In the genomic region with DNA sequence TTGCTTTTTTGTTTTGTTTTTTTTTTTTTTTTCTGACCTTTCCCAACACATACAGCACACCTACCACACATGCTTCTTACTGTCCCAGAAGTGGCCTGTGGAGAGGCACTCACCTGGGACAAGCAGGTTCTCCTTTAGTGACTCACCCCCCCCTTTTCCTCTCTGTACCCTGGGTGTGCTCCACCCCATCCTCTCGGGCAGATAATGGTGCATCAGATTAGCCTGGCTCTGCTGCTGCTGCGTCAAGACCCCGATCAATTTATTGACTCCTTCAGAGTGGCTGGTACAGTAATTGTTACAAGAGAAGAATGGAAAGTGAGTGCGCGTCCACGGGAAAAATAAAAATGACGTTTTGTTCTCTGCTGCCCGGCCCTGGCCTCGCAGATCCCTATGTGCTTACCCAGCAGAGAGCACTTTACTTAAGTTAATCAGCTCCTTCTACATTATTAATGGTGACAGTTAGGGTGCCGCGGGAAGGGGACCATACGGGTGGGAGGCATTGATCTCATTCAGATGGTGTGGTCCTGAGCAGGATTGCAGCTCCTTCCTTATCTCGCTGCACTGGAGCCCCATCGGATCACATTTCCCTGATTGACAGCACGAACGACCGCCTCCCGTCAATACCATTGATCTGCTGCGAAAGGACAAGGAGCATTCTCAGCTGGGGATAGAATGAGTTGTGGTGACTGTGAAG, we compare ENCODE assay signal across 10 mouse cellular contexts.
DNase-seq lines count a peak whose midpoint lies in the region; ATAC-seq and TF ChIP-seq lines count a peak whose summit lies in the region.
"Had no signal": no experiment of that assay in that cellular context is flagged by ENCODE, and none has a peak within 500 bp of the region (broad histone marks: within the 10 kb centered on the region; RNA-seq: fewer than 3 reads in every experiment).

No protein-coding gene starts in this region.

- no peaks in the 10 kb centered on the region for H3K27me3 ChIP-seq in heart, embryonic 10.5 days (ENCODE audit: insufficient read depth, poor library complexity, severe bottlenecking)
- H3K27me3 ChIP-seq in forebrain, embryonic 11.5 days (ENCODE audit: control insufficient read depth, insufficient read depth, low read length) = no peaks in the 10 kb centered on the region
- H3K27me3 ChIP-seq in hindbrain, postnatal 0 days (ENCODE audit: insufficient read depth, low read length) = no peaks in the 10 kb centered on the region
- H3K27me3 ChIP-seq in midbrain, embryonic 16.5 days (ENCODE audit: control insufficient read depth, insufficient read depth, low read depth, low read length) = no peaks in the 10 kb centered on the region

- H3K4me1 ChIP-seq in heart, embryonic 10.5 days = peaks cover 58% of the 10 kb centered on the region
- peaks cover 4% of the 10 kb centered on the region; the same call in 1 of the 2 replicates for H3K4me1 ChIP-seq in forebrain, embryonic 11.5 days (replicated peaks; ENCODE audit: control insufficient read depth, insufficient read depth, low read length)
- peaks cover 9% of the 10 kb centered on the region; the same call in 1 of the 2 replicates for H3K4me1 ChIP-seq in hindbrain, postnatal 0 days (ENCODE audit: insufficient read depth, low read length)
- peaks cover 2% of the 10 kb centered on the region; the same call in 1 of the 2 replicates for H3K4me1 ChIP-seq in midbrain, embryonic 16.5 days (ENCODE audit: control insufficient read depth, insufficient read depth, low read length)

- H3K36me3 ChIP-seq in heart, embryonic 10.5 days = no peaks in the 10 kb centered on the region
- no peaks in the 10 kb centered on the region for H3K36me3 ChIP-seq in forebrain, embryonic 11.5 days (ENCODE audit: control insufficient read depth, insufficient read depth, low read length)
- H3K36me3 ChIP-seq in hindbrain, postnatal 0 days (ENCODE audit: insufficient read depth, low read length) = no peaks in the 10 kb centered on the region
- H3K36me3 ChIP-seq in midbrain, embryonic 16.5 days (ENCODE audit: control insufficient read depth, insufficient read depth, low read length) = no peaks in the 10 kb centered on the region

- DNase-seq in heart, embryonic 10.5 days (ENCODE audit: low spot score) = no peak
- DNase-seq in heart, postnatal 25 days (ENCODE audit: low spot score) = no peak
- no peak for DNase-seq in forebrain, embryonic 11.5 days (ENCODE audit: low spot score)
- no peak for DNase-seq in hindbrain, postnatal 0 days (ENCODE audit: low spot score)
- no peak for DNase-seq in layer of hippocampus, adult 11-12 months (ENCODE audit: low spot score)
- no peak for DNase-seq in cerebellum, postnatal 14 days
- no peak for DNase-seq in spleen, postnatal 10 days (ENCODE audit: low spot score in 2 of 2)
- DNase-seq: kidney, adult 9 months had no signal

- H3K9me3 ChIP-seq in heart, embryonic 10.5 days = no peaks in the 10 kb centered on the region
- no peaks in the 10 kb centered on the region for H3K9me3 ChIP-seq in forebrain, embryonic 11.5 days (ENCODE audit: control insufficient read depth, low read length)
- H3K9me3 ChIP-seq in hindbrain, postnatal 0 days (ENCODE audit: low read length) = no peaks in the 10 kb centered on the region
- no peaks in the 10 kb centered on the region for H3K9me3 ChIP-seq in midbrain, embryonic 16.5 days (replicated peaks; ENCODE audit: control insufficient read depth, low read length, poor library complexity, severe bottlenecking)

- no peak overlapping the region for H3K4me2 ChIP-seq in forebrain, embryonic 11.5 days (ENCODE audit: low read depth, low read length, severe bottlenecking)
- peak overlapping the region; percentile 52 for H3K4me2 ChIP-seq in hindbrain, postnatal 0 days (ENCODE audit: low read depth, low read length)
- peak overlapping the region; percentile 55 for H3K4me2 ChIP-seq in midbrain, embryonic 16.5 days (ENCODE audit: low read length)

- no peak overlapping the region; the same call in 1 of the 2 replicates for H3K27ac ChIP-seq in heart, embryonic 10.5 days
- no peak overlapping the region for H3K27ac ChIP-seq in forebrain, embryonic 11.5 days (ENCODE audit: low read depth, low read length)
- no peak overlapping the region for H3K27ac ChIP-seq in hindbrain, postnatal 0 days
- H3K27ac ChIP-seq in midbrain, embryonic 16.5 days (ENCODE audit: low read length) = no peak overlapping the region
- H3K27ac ChIP-seq: macrophage had no signal

- WGBS in heart, embryonic 10.5 days = 14% methylated on average over 19 of the region's 19 CpGs
- 15% methylated on average over 19 of the region's 19 CpGs for WGBS in forebrain, embryonic 11.5 days
- 29% methylated on average over 19 of the region's 19 CpGs for WGBS in hindbrain, postnatal 0 days
- WGBS in midbrain, embryonic 16.5 days = 21% methylated on average over 19 of the region's 19 CpGs

- H3K9ac ChIP-seq in forebrain, embryonic 11.5 days (ENCODE audit: low read length) = no peak overlapping the region; the same call in 1 of the 2 replicates
- H3K9ac ChIP-seq in hindbrain, postnatal 0 days (replicated peaks; ENCODE audit: low read length) = no peak overlapping the region
- H3K9ac ChIP-seq in midbrain, embryonic 16.5 days (ENCODE audit: low read depth, low read length) = peak overlapping the region; percentile 46; the same call in 1 of the 2 replicates

- TF ChIP-seq CTCF in hindbrain, postnatal 0 days (IDR thresholded peaks at IDR 0.05; ENCODE audit: low read depth) = no peak

- ATAC-seq in forebrain, embryonic 11.5 days (replicated peaks; ENCODE audit: low FRiP score) = peak; percentile 26; the same call in 1 of the 2 replicates
- ATAC-seq in hindbrain, postnatal 0 days = peak; percentile 41
- peak; percentile 60 for ATAC-seq in midbrain, embryonic 16.5 days

- peak overlapping the region; percentile 31 for H3K4me3 ChIP-seq in heart, embryonic 10.5 days
- no peak overlapping the region for H3K4me3 ChIP-seq in forebrain, embryonic 11.5 days (ENCODE audit: low read depth, low read length)
- peak overlapping the region; percentile 17 for H3K4me3 ChIP-seq in hindbrain, postnatal 0 days (ENCODE audit: low read length)
- peak overlapping the region; percentile 27 for H3K4me3 ChIP-seq in midbrain, embryonic 16.5 days (ENCODE audit: low read depth, low read length)

- intact Hi-C loops in heart, postnatal 25 days (cut with DNase I) = loop anchor here (5.0 kb wide), 2 partner anchors 87 to 172 kb away; no protein-coding TSS in a partner anchor
